Mouse (Mus musculus): ENCODE measurements around the gene Trim65.

DNA sequence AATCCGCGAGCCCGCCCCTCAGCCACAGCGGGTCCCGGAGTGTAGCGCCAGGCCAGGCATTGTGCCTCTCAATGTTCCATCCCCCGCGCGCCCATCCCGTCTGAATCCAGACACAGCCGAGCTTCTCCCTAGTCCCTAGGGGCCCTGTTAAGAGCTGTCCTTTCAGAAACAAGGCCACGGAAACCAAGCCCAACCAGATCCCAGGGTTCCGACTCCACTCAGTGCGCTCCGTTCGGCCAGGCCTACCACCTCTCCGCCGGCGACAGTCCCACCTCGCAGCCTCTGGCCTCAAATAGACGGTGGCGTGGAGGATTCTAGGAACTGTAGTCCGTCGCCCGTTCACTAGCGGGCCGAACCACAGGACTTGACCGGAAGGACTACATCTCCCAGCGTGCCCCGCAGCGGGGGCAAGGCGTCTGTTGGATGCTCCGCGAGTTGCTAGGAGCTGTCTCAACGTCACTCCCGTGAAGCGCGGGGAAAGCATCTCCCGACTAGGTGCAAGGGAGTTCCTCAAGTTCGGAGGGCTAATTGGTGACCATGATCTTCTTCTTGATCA, 37.0 kb upstream of the Trim65 start, which contains the start of gene Fbf1:
- no peak for TF ChIP-seq CTCF (IDR thresholded peaks at IDR 0.05; ENCODE audit: extremely low read depth, insufficient read depth, low read length)
- peak; percentile 92 for TF ChIP-seq POLR2A (IDR thresholded peaks at IDR 0.05; ENCODE audit: extremely low read depth, insufficient read depth, low read length)
